Mouse (Mus musculus) spleen, adult 18-20 months (tissue): Measurements from ENCODE around the gene Eif2b3.

ENCODE experiments used
- DNase-seq, 2 experiments: peaks; one replicate each; pipeline ENCODE4 v3.0.0; 2022; ENCODE audit warnings: mixed read lengths in 2 of 2

Eif2b3 gene

DNA sequence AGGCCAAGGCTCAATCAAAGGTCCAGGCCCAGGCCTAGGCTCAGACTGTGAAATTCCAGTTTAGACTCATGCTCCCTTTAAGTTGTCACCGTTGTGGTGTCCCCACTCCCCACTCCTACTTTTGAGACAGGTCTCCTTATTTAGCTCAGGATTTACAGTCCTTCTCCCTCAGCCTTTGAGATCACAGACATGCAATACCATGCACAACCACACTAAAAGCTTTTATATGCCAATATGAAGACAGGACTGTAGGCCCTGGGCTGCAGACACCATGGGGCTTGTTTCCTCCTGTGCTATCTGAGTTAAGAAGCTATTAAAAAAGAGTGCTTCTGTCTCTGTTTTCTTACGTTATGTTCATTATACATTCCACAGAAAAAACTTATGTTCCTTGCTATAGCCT is 1.5 kb upstream of the Eif2b3 start:
- DNase-seq = no peak

DNA sequence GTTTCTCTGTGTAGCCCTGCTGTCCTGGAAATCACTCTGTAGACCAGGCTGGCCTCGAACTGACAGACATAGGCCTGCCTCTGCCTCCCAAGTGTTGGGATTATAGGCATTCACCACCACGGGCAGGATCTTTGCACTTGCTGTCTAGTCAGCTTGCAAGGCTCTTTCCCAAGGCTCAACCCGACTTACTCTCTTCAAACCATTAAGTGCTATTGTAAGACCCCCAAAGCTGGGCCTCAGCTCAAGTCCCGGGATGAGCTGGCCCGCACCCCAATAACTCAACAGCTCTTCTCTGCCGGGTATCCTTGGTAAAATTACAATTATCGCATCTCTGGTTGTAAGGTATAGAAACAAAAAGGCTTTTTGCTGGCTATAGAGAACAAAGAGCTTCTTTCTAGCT is 875 bp upstream of the Eif2b3 start:
- no peak for DNase-seq

GRCm38 (mm10) chr4:117023469-117023868 is 4.3 kb downstream of the Eif2b3 start:
- no peak for DNase-seq

- no peak for DNase-seq
Measured at GRCm38 (mm10) chr4:117031105-117031504, 11.9 kb downstream of the Eif2b3 start.

DNA sequence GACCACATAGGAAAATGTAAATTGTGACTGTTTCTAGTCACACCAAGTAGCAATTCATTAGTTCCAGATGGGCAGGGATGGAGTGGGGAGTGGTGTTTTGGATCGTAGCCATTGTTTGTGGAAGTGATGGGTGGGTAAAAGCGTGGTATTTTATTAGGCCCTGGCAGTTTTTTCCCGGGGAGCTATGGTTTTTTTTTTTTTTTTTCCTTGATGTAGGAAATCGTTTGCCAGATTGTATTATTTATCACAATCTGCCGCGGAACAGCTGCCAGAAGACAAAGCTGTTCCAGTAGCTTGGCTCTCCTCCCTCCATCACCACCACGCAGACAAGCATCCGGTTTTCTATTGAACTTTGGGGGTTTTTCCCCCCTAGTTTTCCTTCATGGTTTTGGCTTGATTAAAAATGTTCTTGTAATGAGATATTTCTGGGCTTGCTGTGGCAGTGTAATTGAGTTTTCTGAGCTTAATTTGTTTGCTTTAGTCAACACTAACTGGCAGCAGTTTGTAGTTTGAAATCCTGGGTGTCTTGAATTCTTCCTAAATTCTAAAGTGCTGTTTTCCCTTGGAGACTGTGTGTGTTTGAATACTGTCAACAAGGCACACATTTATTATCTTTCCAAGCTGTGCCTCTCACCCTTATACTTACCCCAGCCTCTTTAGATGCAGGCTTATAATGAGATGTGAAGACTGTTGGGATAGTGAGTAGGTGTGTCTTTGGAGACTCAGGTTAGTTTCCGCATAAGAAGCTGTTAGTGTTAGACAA is 20.9 kb downstream of the Eif2b3 start:
- DNase-seq = peak in 1 of 2 experiments; percentile 4

DNA sequence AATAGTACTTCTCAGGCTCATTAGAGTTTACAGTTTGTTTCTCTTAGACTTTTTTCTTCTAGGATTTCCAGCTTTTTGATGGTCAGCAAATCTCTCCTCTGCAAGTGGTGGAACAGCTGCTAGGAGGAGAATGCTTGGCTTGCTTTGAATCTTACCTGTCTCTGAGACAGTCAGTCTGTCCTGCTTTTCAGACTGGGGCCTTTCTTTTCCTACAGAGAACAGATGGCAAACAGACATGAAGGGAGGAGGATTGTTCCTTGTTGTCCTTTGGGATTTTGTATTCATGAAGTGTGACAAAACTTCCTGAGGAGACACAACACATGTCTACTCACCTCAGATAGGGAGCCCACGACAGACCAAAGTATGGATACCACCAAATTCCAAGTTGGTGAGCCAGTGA is 21.6 kb downstream of the Eif2b3 start:
- no peak for DNase-seq

DNA sequence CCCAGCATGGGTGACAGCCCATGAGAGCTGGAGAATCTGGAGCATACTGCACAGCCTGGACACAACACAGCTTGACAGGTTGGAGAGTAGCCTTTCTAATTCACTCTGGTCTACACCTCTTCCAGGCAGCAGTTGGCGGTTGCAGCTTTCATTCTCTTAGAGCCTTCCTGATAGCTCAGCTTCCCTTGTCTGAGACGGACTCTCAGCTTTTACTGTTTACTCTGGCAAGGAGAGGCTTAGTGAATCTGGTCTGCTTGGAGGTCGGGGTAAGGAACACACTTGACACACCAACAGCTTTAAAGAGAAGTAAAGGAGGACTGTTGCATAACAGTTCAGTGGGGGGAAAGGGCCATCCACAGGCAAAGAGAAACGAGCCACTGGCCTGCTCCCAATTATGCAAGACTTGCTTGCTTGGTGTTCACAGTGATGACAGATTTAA is 22.1 kb downstream of the Eif2b3 start:
- DNase-seq = no peak

DNA sequence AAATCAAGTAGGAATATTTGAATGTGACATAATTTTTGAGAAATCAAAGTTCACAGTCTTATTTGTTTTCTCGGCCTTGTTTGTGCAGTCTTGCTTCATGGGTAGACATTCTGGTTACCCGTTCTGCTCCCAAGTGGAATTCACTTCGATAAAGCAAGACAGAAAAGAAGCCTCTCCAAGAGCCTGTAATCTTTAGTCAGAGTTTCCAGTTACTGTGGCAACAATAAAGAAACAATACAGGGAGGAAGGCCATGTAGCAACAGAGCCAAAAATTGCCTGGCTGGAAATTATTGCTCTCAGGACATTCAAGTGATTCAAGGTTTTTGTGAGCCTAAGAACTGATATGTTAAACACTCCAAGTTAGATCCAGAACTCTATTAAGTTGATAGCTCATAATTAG is 29.6 kb downstream of the Eif2b3 start:
- no peak for DNase-seq

GRCm38 (mm10) chr4:117049485-117049884 is 30.3 kb downstream of the Eif2b3 start:
- DNase-seq = no peak

DNA sequence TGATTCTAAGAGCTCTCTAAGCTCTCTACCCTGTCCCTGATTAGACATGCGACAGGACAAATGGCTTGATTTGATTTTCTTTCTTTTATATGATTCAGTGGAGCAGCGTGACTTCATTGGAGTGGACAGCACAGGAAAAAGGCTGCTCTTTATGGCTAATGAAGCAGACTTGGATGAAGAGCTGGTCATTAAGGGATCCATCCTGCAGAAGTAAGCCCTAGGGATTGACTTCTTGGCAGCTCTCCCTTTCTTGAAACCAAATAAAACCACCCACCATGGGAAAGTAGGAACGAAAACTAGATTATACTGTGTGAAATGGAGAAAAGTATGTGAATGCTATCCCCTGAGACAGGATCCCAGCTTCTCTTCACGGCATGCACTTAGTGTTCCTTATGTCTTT is 33.4 kb downstream of the Eif2b3 start:
- DNase-seq = no peak

- no peak for DNase-seq
Measured at GRCm38 (mm10) chr4:117053956-117054355, 34.8 kb downstream of the Eif2b3 start.

GRCm38 (mm10) chr4:117056102-117056501 is 36.9 kb downstream of the Eif2b3 start:
- no peak for DNase-seq

GRCm38 (mm10) chr4:117056514-117056913 is 37.3 kb downstream of the Eif2b3 start:
- DNase-seq = no peak

- no peak for DNase-seq
Measured at GRCm38 (mm10) chr4:117058512-117058911, 39.3 kb downstream of the Eif2b3 start.

- no peak for DNase-seq
Measured at GRCm38 (mm10) chr4:117062700-117063390, 43.6 kb downstream of the Eif2b3 start.

DNA sequence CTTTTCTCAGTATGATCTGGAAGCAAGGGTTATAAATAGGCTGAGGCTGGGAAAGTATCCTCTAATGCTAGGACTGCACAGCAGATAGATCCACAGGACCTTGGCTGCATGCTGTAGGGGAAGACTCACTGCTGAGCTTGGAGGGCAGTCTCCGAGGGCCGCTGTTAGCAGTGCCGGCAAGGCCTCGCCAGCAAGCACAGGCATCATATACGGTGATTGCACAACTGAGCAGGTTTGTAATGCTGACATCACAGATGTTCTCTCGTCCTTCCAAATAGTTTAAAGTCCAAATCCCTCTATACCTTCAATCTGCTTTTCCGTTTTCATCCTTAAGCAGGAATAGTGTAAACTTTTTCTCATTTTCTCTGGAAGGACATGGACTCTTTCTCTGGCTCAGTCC is 48.8 kb downstream of the Eif2b3 start:
- no peak for DNase-seq

DNA sequence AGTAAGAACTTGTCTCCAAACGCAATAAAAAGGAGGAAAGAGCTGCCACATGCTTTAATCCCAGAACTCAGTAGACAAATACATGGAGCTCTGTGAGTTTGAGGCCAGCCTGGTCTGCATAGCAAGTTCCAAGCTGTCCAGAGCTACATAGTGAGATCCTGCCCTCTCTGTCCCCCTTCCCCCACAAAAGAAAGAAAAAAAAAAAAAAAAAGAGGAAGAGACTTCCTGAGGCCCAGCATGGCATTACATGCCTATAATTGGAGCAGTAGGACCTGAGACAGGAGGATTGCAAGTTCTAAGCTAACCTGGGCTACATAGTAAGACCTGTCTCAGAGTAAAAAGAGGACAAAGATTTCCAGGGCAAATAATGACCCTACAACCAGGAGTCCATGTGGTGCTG is 50.4 kb downstream of the Eif2b3 start:
- DNase-seq = no peak

GRCm38 (mm10) chr4:117070624-117071023 is 51.4 kb downstream of the Eif2b3 start:
- no peak for DNase-seq

GRCm38 (mm10) chr4:117071183-117071582 is 52.0 kb downstream of the Eif2b3 start:
- DNase-seq = no peak

DNA sequence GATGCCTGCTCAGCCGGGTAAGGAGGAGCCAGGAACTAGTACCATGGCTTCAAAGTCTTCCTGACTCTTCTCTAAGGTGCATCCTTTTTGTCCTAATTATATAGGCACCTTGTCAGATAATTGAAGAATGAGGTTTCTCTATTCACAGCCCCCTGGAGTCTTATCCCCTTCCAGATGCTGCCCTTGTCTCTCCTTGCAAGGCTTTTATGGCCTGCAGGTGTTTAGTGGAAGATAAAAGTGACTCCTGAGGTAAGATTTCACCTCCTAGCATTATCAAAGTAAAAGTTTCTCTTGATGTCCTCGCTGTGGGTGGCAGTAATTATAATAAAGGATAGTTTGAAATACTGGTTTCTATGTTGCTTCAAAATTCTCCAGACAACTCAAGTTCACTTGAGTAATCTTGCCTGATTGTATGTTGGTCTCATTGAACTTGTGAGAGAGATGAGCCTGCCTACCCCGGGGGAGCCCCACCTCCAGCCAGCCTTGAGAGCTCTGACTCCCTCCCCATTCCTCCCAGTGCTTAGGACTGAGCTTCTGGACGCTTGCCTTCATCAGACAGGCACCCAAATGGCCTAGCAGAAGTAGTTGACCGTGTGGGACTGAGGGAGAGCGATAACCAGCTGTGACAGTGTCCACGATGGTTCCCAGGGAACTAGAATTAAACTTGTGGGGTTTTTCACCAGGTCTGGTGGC is 68.9 kb downstream of the Eif2b3 start:
- no peak for DNase-seq

GRCm38 (mm10) chr4:117090586-117090985 is 71.4 kb downstream of the Eif2b3 start:
- DNase-seq = no peak

DNA sequence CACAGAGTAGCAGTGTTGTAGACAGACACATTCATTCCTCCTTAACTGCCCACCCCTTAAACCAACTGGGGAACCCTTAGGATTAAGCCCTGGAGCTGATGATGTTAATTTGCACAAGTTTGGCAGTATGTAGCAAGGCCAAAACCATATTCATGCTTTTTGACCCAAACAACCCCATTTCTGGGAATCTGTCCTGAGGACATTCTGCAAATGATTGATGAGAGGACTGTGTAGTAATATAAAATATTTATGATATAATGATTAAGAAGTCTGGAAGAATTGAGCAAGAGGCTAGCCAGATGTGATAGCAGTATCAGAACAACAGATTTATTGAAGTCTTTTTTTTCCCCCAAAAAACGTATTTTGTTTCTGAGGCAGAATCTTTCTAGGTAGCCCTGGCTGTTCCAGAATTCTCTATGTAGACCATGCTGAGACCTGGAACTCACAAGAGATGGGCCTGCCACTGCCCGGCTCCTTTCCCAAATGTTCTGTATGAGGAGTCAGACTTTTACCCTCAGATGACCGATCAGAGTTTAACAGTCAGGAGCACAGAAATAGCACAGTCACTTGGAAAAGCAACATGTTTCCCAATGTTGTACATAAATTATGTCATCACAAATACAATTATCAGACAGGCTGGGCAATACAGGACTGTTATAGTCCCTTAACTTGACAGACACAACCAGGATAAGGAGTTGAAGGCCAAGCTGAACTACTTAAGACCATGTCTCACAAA is 75.6 kb downstream of the Eif2b3 start:
- no peak for DNase-seq
